Mouse (Mus musculus) urinary bladder, postnatal 25 days (tissue): ENCODE measurements around the gene Ppm1d.

Source experiments
- DNase-seq: peaks from one replicate; pipeline ENCODE4 v3.0.0; 2022; ENCODE audit warnings: low spot score

The Ppm1d gene

DNA sequence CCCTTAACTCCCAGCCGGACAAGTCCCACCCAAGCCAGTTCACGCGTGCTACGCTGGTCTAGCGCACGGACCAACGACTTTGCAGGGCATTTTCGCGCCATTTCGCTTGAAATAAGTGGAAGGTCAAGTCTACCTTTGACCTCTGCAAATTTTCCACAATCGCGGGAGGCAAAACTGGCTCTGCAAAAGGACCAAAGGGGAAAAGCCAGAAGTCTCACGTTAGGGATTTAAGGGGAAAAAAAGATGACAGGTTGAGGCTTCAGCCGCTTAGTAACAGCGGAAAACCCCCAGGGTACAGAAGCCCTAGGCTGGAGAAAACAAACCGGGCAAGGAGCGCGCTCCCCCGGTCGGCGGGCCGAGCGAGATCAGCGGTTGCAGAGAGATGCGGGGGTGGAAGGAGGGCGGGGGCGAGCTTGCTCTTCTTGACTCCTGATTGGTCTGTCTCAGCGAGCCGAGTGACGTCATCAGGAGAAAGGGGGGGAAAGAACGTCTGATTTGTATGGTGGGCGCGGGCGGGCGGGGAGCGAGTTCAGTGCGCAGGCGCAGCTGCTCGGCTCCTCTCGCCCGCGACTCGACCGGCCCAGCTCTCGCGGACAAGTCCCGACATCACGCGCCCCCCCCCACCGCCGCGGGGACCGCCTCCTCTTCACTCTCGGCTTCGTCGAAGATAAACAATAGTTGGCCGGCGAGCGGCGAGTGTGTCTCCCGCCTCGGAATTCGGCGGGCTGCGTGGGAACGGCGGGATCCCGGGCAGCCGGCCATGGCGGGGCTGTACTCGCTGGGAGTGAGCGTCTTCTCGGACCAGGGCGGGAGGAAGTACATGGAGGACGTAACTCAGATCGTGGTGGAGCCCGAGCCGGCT is at the start of gene Ppm1d:
Gene Ppm1d (plus strand): TSS at position 532 of the 862 bp plus-strand sequence.
- peak; percentile 96 for DNase-seq

DNA sequence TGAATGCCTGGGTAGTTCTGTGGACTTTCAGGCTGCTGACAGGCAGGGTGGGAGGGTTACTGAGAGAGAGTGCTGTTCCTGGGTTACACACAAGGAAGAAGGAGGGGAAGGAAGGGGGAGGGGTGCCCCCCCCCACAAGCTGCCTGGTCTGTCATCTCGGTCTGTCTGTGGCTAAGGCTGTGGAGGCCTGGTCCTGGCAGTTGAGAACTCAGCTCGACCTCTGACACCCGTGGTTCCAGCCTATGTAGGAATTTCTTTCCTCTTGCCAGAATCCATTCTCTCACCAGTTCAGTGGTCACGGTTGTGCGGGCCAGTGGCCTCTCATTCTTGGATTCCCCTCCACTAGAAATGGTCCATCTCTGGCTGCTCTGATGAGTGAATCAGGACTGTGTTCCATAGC is 46.4 kb upstream of the Ppm1d start:
- DNase-seq, result no peak

DNA sequence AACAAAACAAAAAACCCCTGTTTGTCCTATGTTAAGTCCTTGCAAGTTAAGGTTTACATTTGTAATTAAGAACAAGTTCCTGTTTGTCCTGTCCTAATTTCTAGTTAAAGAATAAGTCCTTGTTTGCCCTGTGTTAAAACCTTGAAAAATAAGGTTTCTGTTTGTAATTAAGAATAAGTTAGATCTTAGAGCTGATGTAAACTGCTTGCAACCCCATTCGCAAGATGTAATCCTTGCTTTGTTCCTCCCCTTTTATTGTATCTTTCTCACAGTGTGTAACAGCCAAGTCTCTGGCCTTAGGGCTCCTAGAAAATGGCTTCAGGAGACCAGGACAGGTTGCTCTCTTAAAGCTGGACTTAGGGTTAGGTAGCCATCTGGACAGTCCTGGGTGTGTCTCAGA is 43.7 kb upstream of the Ppm1d start:
- DNase-seq, result no peak

DNA sequence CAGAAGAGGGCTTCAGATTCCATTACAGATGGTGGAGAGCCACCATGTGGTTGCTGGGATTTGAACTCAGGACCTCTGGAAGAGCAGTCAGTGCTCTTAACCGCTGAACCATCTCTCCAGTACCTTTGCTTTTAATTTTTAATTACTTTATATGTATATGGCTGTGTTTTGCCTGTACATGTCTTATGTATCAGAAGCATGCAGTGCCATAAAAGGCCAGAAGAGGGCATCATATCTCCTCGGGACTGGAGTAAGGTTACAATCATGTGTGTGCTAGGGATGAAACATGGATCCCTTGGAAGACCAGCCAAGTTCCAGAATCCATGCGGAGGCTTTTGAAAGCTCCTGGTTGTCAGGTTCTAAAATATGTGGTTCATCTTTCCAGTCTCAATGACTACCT is 40.4 kb upstream of the Ppm1d start:
- DNase-seq, result peak; percentile 32

DNA sequence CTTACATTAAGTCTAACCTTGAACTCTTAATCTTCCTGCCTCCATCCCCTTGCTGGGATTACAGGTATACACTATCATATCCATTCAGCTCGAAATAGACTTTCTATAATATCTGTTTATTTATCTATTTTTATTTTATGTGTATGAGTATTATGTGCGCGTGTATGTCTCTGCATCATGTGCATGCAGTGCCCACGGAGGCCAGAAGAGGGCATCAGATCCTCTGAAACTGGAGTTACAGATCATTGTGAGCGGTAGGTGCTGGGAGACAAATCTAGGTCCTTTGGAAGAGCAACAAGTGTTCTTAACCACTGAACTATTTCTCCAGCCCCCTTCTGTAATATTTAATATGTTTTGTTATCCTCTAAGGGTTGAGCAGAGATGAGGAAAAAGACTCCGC is 37.7 kb upstream of the Ppm1d start:
- no peak for DNase-seq

DNA sequence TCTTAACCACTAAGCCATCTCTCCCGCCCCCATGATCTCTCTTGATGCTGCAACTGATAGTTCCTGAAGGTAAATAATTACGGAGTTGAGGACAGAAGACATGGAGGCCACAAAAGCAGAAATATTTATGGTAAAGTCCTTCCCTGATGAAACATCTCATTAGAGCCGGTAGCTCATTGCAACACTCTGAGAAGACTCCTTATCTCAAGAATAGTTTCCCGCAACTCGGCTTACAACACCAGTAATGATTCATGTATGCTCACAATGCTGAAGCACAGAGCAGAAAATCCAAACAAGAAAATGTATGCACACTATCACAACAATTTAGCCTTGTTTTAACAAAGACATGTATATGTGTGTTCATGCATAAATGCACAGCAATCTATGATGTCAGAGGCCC is 35.9 kb upstream of the Ppm1d start:
- no peak for DNase-seq

DNA sequence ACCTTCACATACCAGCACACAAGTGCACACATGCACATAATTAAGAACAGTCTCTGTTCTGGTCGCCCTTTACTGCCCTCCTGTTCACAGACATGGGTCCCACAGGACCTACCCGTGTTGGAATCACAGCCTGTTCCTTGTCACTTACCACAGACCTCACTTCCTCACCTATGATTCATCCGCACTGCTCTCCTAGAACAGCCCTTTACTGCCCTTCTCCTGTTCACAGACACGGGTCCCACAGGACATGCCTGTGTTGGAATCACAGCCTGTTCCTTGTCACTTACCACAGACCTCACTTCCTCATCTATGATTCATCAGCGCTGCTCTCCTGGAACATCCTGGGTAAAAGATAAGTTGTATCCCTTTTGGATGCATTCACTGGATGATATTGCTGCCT is 33.4 kb upstream of the Ppm1d start:
- DNase-seq, result no peak

DNA sequence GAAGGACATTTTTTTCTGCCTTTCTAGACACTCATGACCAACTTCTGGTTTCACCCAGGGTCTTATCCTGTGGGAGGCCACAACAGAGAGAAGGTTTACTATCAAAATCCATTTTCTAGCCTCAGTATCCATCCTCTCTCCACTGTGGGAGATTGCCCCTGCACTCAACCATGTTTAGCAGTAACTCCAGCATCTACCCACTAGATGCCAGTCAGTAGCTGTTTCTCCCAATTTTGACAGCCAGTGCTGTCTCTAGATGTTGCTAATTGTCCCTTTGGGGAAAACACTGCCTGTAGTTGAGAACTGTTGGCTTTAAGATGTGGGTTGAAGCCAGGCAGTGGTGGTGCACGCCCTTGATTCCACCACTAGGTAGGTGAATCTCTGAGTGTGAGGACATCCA is 32.9 kb upstream of the Ppm1d start:
- DNase-seq, result no peak

DNA sequence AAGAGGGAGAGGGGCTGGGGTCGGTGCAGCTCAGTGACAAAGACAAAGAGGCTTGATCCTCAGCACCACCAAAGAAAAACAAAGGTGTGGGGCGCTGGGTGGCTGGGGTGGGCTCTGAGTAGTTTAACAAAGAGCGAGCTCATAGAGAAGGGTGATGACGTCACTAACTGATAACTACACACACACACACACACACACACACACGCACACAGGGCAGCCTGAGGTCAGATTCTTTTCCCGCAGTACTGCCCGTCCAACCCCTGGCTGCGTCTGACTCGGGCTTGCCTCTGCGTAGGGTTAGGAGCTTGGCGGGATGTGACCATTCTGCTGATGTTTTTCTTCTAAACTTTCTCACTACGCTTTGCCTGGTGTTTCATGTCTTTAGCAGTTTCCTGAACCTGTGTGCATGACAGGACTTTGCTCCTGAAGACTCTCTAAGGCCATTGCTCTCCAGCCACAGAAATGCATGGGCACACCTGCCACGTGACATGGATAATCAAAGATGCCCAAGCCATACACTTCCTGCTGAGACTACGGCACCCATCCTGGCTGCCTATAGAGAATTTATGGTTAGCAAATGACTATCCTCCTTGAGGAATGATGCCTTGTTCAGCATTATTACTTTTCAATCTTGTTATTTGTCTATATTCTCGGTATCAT is 29.7 kb upstream of the Ppm1d start:
- no peak for DNase-seq

DNA sequence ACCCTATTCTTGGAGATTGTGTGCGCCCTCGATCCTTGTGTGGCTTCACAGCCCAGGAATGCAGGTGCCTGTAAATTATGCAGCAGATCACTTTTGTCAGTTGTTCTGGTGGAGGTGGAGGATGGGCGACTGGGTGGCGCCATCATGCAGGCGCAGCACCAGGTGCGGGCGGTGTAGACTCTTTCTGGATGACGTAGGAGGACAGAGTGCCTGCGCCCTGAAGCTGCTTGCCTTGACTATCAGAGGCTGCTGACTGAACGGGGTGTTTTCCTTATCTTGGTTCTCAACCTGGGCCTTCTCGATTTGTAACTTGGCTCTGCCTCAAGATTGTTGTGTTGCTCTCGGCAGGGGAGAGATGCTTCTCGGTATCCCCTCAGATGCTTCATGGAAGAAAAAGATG is 13.1 kb upstream of the Ppm1d start:
- DNase-seq, result no peak

DNA sequence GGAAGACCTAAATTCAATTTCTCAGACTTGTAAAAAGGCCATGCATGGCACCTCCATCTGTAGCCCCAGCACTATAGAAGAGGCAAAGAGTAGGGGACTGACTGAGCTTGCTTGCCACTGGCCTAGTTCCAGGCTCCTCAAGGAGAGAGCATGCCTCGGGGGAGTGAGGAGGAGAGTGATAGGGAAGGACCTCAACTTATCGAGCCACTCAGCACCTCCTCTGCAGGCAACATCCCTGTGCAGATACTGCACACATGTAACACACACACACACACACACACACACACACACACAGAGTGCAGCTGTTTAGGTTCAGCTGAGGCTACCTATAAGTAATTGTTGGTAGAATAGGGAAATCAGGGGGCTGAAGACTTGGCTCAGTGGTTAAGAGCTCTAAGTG is 11.2 kb upstream of the Ppm1d start:
- DNase-seq, result no peak

DNA sequence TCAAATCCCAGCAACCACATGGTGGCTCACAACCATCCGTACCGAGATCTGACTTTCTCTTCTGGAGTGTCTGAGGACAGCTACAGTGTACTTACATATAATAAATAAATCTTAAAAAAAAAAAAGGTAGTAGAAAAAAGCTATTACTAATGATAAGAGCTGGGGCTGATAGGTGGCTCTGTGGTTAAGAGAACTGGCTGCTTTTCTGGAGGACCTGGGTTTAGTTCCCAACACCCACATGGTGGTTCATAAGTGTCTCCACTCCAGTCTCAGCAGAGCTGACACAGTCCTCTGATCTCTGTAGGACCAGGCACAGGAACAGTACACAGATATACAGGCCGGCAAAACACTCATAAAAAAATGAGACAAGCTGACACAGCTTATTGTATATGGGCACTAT is 9.9 kb upstream of the Ppm1d start:
- no peak for DNase-seq

DNA sequence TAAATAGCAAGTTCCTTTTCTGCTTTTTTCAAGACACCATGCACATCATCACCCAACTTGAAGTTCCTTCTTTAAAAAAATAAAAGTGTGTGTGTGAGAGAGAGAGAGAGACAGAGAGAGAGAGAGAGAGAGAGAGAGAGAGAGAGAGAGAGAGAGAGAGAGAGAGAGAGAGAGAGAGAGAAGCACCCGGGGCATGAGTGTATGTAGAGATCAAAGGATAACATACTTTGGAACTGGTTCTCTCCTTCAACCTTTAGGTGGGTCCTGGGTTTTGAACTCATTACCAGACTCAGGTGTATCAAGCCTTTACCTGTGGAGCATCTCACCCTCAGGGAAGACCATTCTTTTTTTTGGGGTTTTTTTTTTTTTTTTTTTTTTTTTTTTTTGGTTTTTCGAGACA is 9.2 kb upstream of the Ppm1d start:
- no peak for DNase-seq

DNA sequence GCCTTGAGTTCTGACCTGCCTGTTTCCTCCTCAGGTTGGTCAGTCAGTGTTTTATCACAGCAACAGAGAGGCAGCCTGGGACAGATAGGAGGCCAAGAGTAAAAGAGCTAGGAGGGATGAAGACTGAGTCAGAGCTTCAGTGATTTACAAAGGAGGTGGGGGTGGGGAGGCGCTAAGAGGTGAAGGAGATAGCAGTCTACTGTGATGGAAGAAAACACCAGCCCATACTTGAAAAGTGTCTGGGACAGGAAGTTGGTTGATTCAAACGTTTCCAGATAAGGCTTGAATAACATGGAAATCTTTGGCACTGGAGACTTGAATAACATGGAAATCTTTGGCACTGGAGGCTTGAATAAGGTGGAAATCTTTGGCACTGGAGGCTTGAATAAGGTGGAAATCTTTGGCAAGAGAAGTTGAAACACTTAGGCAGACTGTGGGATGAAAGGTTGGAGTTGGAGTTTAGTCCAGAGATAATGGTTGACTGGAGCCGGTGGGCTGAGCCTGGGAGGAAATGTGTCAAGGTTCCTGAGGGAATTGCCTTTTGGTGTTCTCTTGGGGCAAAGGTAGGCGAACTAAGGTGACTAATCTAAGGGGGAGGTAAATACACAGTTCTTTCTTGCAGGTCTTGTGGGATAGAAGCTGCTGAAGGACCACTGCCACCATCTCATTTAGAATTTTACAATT is 4.3 kb upstream of the Ppm1d start:
- DNase-seq, result no peak

DNA sequence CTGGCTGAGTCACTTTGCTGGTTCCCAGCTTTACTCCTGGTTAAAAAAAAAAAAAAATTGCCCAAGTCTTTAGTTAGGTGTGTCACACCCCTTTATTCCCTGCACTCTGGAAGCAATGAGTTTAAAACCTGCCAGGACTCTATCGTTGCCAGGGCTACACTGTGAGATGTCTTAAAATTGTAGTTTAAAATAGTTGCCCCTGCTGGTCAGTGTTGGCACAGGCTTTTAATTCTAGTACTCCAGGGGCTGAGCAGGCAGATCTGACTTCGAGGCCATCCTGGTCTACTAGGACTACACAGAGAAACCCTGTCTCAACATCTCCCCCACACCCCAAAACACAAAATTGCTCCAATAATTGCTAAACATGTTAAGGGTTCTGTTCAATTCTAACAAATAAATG is 2.2 kb upstream of the Ppm1d start:
- no peak for DNase-seq

DNA sequence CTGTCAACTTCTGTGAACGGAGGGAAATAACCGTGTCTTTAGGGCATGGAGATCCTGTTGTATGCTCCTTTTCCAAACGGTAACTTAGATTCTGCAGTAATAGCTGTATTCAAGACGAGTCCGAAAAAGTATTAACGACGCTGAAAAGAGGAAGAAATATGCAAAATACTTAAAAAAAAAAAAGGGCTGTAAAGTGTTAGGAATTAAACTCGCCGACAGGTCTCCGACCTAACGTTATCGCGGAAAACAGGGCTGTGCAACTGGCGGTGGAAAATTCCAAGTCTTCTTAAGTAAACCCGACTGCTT is 684 bp upstream of the Ppm1d start:
- DNase-seq, result no peak

DNA sequence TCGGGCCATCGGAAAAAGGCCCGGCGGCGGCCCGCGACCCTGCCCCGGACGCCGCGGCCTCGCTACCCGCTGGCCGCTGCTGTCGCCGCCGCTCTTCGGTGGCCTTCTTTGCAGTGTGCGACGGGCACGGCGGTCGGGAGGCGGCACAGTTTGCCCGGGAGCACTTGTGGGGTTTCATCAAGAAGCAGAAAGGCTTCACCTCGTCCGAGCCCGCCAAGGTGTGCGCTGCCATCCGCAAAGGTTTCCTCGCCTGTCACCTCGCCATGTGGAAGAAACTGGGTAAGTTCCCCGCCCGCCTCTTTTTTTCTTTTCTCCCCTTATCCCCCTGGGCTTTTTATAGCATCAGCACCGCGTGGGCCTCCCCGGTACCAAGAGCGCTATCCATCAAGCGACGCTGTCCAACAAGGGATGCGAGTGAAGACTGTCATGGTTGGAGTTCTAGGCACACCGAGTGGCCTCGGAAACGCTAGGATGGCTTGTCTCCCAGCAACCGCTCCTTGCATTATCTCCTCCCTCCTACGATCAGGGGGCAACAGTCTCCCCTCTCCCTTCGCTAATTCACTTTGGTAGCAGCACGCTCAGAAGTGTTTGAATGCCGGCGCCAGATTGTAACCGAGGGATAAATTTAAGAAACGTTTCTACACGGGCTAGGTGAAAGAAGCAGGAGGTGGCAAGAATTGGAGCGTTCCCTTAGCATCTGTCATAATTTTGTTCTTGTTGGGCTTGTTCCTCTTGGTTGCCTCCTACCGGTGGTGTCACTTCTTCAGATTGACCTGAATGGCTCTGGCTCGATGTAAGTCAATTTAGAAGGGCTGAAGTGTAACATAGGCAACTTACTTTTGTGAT is 824 bp downstream of the Ppm1d start:
- DNase-seq, result peak; percentile 29

DNA sequence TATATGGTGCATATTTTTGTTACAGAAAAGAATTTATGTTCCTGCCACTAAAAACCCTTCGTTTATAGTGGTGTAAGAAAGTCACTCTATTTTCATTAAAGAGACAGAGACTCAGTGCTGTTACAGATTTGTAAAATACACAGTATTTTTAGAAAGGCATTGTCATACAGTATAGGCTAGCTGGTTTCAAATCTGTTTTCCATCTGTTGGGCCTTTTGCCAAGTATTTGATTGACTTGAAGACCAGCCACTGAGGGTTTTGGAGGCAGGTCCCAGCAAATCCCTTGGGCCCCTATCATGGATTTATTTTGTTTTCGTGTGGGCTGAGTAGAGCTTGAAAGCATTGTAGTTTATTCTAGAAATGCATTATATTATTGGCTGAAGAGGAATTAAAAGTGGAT is 1.8 kb downstream of the Ppm1d start:
- peak; percentile 45 for DNase-seq

DNA sequence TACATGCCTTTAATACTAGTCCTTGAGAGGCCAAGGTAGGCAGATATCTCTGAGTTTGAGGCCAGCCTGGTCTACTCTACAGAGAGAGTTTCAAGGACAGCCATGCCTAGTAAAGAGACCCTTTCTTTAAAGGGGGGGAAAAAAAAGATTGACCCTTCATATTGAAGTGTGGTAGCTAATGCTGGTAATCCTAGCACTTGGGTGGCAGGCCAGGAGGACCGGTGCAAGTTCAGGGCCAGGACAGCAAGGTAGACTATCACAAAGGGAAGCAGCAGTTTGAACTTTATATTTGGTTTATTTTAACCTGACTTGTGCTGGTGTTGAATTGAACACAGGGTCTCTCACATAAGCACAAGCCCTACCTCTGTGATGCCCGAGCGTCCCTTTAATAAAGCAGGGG is 2.3 kb downstream of the Ppm1d start:
- no peak for DNase-seq

DNA sequence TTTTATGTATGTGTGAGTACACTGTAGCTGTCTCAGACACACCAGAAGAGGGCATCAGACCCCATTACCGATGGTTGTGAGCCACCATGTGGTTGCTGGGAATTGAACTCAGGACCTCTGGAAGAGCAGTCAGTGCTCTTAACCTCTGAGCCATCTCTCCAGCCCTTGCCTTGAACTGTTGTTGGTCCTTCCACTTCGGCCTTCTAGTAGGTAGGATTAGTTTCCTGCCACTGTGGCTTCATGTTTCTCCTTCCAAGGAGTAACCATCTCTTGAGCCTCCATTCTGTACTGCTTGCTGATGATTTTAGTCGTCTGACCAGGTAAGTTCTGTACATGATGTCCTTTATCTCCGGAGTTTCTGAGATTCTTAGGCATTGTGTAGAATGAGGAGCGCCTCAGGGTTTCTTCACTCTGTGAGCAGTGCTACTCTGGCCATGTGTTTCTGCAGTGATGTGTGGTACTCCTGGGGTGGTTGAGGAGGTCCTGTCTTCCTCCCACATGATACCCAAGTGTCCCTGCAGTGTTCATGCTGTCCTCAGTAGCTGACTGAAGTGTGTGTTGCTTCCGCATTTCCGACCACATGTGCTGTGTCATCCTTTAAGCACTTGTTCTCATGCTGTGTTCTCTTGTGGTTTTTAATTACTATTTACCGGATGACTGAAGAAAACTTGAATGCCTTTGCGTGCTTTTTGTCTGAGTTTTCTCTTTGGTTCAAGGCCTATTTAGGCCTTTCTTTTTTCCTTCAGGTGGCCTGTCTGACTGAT is 12.7 kb downstream of the Ppm1d start:
- no peak for DNase-seq

DNA sequence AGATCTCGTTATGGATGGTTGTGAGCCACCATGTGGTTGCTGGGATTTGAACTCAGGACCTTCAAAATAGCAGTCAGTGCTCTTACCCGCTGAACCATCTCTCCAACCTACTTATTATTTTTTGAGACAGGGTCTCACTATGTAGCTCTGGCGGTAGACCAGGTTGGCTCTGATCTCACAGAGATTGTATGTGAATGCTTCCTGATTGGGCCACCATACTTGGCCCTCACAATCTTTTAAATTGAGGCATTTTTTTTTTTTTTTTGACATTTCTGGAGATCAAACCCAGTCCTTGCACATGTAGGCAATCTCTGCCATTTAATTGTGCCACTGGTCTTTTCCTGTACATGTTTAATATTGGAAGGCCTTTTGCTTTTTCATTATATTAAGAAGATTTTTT is 17.7 kb downstream of the Ppm1d start:
- no peak for DNase-seq
